Mouse (Mus musculus): ENCODE results near the gene Pank4.

Gene Pank4

GRCm38 (mm10) chr4:154963901-154964580 is at the start of gene Pank4:
Gene Pank4, plus strand, starts transcription at chr4:154964123.
- DNase-seq (ENCODE audit: low spot score in 2 of 2) = peak; percentile 91 to 94

- DNase-seq (ENCODE audit: low spot score in 2 of 2) = no peak
These were observed 49.7 kb upstream of the Pank4 start for GRCm38 (mm10) chr4:154914252-154914651.

- DNase-seq (ENCODE audit: low spot score in 2 of 2) = no peak
These were observed 49.2 kb upstream of the Pank4 start for GRCm38 (mm10) chr4:154914707-154915106.

GRCm38 (mm10) chr4:154915286-154915685 is 48.6 kb upstream of the Pank4 start:
- no peak for DNase-seq (ENCODE audit: low spot score in 2 of 2)

- DNase-seq (ENCODE audit: low spot score in 2 of 2) = no peak
These were observed 47.3 kb upstream of the Pank4 start for GRCm38 (mm10) chr4:154916662-154917061.

GRCm38 (mm10) chr4:154922291-154922690 is 41.6 kb upstream of the Pank4 start:
- DNase-seq (ENCODE audit: low spot score in 2 of 2) = no peak

- DNase-seq (ENCODE audit: low spot score in 2 of 2) = no peak
These were observed 41.0 kb upstream of the Pank4 start for GRCm38 (mm10) chr4:154922931-154923330.

- peak; percentile 75 to 91 for DNase-seq (ENCODE audit: low spot score in 2 of 2)
These were observed 38.5 kb upstream of the Pank4 start for GRCm38 (mm10) chr4:154925413-154925812.

- peak; percentile 48 to 78 for DNase-seq (ENCODE audit: low spot score in 2 of 2)
These were observed 36.7 kb upstream of the Pank4 start for GRCm38 (mm10) chr4:154926969-154927898.

GRCm38 (mm10) chr4:154927899-154928337 is 36.0 kb upstream of the Pank4 start:
- DNase-seq (ENCODE audit: low spot score in 2 of 2) = peak; percentile 69 to 78

GRCm38 (mm10) chr4:154928395-154929087 is 35.4 kb upstream of the Pank4 start, which contains the start of gene Tnfrsf14:
Gene Tnfrsf14, minus strand, starts transcription at chr4:154928563.
- DNase-seq (ENCODE audit: low spot score in 2 of 2) = peak; percentile 62 to 81

GRCm38 (mm10) chr4:154929088-154929660 is 34.7 kb upstream of the Pank4 start:
- DNase-seq (ENCODE audit: low spot score in 2 of 2) = peak; percentile 74 to 84

- no peak for DNase-seq (ENCODE audit: low spot score in 2 of 2)
These were observed 30.5 kb upstream of the Pank4 start for GRCm38 (mm10) chr4:154933306-154933907.

GRCm38 (mm10) chr4:154934800-154935199 is 29.1 kb upstream of the Pank4 start:
- no peak for DNase-seq (ENCODE audit: low spot score in 2 of 2)

- DNase-seq (ENCODE audit: low spot score in 2 of 2) = no peak
These were observed 28.1 kb upstream of the Pank4 start for GRCm38 (mm10) chr4:154935788-154936187.

GRCm38 (mm10) chr4:154936542-154937255 is 27.2 kb upstream of the Pank4 start:
- no peak for DNase-seq (ENCODE audit: low spot score in 2 of 2)

GRCm38 (mm10) chr4:154937746-154938145 is 26.2 kb upstream of the Pank4 start:
- DNase-seq (ENCODE audit: low spot score in 2 of 2) = no peak

- DNase-seq (ENCODE audit: low spot score in 2 of 2) = no peak
These were observed 23.8 kb upstream of the Pank4 start for GRCm38 (mm10) chr4:154940156-154940555.

- DNase-seq (ENCODE audit: low spot score in 2 of 2) = no peak
These were observed 22.1 kb upstream of the Pank4 start for GRCm38 (mm10) chr4:154941831-154942230.

- DNase-seq (ENCODE audit: low spot score in 2 of 2) = no peak
These were observed 21.1 kb upstream of the Pank4 start for GRCm38 (mm10) chr4:154942632-154943322.

Data from spleen, postnatal 4 days (tissue).